Mouse (Mus musculus) C2C12 (cell line): ENCODE measurements around the gene Parp11.

ENCODE experiments used
- CEBPB ChIP-seq: IDR thresholded peaks from one replicate; pipeline ENCODE4 v1.6.1; 2011; ENCODE audit warnings: low read depth, mild to moderate bottlenecking, control low read depth, moderate library complexity
- CTCF ChIP-seq: IDR thresholded peaks from one replicate; pipeline ENCODE4 v1.5.1; 2011; ENCODE audit not compliant: control insufficient read depth, insufficient read depth, insufficient read length
- FOSL1 ChIP-seq: IDR thresholded peaks from one replicate; pipeline ENCODE4 v1.8.0; 2011; ENCODE audit warnings: mild to moderate bottlenecking, low read length; ENCODE audit not compliant: poor library complexity, insufficient read depth, severe bottlenecking
- MAX ChIP-seq: IDR thresholded peaks from one replicate; pipeline ENCODE4 v1.6.1; 2011; ENCODE audit warnings: mild to moderate bottlenecking, control low read depth
- MYOD1 ChIP-seq: IDR thresholded peaks from one replicate; pipeline ENCODE4 v1.6.1; 2011; ENCODE audit warnings: low read depth; ENCODE audit not compliant: control insufficient read depth, insufficient read length
- MYOG ChIP-seq: IDR thresholded peaks from one replicate; pipeline ENCODE4 v1.6.1; 2011; ENCODE audit not compliant: control insufficient read depth, insufficient read length; ENCODE audit errors: extremely low read depth
- USF1 ChIP-seq: IDR thresholded peaks from one replicate; pipeline ENCODE4 v1.6.1; 2011; ENCODE audit warnings: low read depth, mild to moderate bottlenecking, control low read depth, moderate library complexity

GRCm38 (mm10) chr6:127425095-127425494 is 21.5 kb upstream of the Parp11 start:
- TF ChIP-seq CTCF (no peak), CEBPB (no peak), MAX (no peak), USF1 (no peak), FOSL1 (no peak), MYOD1 (no peak), MYOG (no peak)
